Mouse (Mus musculus) ovary, postnatal 36 days (tissue): Measurements from ENCODE around the gene Ros1.

Experiments
- DNase-seq: peaks from one replicate; pipeline ENCODE4 v3.0.0; 2022; ENCODE audit warnings: low spot score, mixed read lengths

Ros1 gene

DNA sequence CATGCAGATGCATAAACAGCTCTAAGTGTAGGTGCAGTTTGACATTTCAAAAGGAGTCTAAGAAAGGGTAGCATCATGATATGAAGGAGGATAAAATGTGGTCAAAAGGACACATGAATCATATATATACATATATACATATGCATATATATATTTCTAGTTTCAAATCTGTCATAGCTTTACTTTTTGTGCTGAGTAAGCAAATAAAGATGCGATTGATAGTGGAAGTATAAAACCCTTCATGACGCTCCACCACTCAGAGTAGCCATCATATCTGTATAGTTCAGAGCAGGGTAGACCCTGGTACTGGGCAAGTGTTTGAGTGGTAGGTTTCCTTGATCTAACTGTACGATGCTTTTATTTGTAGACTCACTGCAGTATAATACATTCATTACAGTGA, 35.3 kb downstream of the Ros1 start:
- no peak for DNase-seq

DNA sequence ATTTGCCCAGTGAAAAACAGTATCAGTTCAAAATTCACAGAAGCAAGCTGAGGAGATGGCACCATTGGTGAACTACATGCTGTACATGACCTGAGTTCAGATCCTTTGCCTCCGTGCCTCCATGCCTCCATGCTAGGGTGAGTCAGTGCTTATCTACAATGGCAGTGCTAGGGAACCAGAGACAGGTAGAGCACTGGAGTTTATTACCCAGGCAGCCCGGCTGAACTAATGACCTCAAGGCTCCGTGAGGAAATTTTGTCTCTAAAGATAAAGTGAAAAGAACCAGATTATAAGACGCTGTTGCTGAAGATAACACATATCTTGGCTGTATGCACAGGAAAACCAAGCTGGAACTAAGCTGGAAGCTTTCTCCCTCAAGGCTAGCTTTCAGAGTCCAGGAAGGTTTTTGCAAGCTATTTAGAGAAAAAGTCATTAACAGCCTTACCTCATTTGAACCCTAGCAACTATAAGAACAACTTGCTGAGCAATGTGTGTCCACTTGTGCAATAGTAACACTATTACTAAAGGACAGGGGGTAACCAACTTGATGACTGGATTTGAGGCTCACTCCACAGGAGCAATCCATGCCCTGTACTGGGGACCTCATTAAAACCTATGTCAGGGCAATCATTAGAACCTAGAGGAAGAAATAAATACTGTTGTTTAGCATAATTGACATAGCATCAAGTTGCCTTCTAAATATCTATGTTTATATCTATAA, 61.5 kb downstream of the Ros1 start:
- no peak for DNase-seq

DNA sequence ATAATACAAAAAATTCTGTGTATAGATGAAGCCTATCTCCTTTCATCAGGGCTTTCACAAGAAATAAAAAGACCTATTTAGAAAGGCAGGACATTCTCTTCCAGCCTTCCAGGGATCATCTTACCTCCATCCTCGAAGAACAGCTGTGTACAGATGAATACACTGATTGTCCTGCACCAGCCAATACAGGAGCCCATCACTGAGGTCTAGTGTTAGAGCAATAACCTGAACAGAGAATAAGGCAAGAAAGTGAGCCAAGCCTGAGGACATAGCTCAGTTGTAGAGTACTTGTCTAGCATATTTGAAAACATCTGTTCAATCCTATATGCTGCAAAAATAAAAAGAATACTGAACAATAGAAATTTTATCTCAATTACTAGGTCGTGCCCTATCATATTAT, 64.3 kb downstream of the Ros1 start:
- DNase-seq, result no peak

DNA sequence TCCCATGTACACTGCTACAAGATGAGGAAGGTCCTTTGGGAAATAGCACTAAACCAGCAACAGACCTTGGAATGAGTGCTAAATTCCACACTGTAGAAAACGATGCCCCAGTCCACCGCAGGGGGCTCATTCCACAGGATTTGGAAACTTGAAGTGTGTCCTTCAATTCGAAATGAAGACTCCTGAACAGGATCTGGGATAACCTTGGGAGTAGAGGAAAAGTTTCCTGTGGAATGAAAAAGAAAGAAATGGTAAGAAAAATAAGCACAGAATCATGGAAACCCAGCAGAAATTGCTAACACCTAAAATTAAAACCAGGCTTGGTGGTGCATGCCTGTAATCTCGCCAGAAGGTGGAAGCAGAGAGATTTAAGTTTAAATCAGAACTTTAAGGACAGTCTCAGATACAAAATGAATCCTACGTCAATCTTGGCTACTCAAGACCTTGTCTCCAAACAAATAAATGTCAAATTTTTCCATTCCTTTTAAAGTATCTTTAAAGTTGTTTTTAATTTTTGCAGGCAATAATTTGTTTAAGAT, 66.1 kb downstream of the Ros1 start:
- no peak for DNase-seq

DNA sequence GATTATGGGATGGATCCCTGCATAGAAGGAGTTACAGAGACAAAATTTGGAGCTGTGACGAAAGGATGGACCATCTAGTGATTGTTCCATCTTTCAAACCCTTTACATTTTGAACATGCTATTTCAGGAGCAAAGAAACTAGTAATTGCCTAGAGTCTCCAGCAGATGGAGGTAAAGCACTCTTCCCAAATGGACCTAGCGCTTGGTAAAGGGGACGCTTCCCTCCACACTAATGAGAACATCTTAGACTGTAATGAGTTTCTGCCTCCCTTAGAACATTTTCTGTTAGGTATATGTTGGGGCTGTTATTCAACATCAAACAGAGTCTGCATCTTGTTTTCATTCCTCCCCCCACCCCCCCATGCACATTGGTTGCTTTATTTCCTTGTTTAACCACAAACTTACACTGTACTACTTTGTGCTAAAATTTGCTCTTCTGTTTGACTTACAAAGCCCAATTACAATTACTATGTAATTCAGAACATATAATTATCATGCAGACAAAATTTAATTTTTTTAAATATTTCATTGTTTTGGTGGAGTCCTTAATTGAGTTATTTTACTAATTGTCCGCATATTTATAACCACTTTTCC, 88.8 kb downstream of the Ros1 start:
- DNase-seq, result no peak

DNA sequence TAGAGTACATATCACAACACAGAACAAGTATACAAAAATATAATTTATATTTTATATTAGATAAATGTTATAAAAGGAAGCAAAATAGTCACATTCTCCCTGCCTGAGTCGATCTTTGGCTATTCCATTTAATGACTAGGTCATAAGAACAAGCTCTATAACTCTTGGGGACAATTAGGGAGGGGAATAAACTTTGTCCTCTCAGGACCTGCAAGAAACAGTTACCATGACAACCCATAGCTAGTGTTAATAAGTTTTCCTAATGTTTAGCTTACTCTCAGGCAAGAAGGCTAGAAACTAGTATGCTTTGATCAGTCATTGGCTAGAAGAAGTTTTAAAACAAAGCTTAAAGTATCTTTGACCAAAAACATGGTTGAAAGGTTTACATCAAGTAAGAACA, 93.8 kb downstream of the Ros1 start:
- no peak for DNase-seq

DNA sequence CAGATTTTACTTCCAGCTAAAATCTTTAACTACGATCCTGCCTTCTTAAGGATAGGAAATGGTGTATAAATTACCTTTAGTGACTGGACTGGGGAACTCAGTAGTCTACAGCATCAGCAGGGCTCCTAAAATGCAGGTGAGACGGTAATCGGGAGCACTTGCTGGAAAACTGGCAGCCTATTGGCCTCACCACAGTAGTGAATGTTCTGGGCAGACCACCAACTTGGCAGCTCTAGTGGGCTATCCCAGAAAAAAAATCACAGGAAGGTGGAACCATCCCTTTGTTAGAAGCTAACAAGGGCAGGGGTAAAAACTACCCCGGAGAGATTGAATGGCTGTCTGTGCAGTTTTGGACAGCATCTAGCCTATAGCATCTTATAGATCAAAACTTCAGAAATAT, 102.9 kb downstream of the Ros1 start:
- DNase-seq, result no peak

DNA sequence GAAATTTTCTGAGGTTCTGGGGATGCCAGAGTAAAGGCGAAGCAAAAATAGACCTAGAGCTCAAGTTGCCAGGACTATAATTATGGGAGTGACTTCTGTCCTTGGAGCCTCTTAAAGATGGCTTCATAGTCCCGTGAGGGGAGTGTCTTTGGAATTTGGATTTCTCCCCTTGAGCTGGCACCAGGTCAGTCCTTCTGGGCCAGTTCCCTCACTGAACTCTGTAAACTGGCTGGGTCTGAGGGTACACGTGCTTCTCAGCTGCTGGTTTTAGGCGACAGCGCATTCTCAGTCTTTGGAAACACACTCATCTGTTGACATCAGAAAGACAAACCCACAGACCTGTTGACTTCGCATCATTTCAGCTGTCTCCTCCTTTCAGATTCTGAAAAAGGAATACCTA, 108.4 kb downstream of the Ros1 start:
- DNase-seq, result no peak

DNA sequence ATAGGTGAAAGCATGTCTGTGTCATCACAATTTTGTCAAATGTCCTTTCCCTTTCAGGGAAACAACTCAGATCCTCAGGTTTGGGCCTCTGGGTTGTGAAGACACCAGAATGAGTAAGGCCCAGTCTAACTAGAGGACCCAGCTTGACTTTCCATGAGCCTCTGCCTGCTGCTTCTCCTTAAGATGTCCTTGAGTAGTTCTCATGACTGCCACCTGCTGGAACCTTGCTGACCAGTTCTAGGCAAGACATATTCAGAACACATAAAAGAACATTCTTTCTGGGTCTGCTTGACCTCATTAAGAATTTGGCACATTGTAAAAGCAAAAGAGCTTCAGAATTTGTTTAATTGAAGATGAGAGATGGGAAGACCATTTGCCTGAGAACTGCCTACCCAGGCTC, 122.6 kb downstream of the Ros1 start:
- DNase-seq, result peak; percentile 6

DNA sequence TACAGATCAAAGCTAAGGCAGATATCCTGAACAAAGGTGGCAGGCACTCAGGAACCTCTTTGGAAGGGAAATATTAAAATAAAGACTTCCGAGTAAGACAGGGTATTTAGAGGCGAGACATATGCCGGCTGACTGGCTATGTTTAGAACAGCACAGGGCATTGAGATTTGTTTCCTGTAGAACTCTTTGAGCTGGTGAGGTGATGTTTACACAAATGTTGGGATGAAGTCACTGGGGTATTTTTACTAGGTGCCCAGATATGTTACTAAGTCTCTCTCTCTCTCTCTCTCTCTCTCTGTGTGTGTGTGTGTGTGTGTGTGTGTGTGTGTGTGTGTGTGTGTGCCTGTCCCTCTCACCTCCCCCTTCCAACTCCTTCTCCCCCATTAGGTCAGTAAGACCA, 146.8 kb downstream of the Ros1 start:
- no peak for DNase-seq

DNA sequence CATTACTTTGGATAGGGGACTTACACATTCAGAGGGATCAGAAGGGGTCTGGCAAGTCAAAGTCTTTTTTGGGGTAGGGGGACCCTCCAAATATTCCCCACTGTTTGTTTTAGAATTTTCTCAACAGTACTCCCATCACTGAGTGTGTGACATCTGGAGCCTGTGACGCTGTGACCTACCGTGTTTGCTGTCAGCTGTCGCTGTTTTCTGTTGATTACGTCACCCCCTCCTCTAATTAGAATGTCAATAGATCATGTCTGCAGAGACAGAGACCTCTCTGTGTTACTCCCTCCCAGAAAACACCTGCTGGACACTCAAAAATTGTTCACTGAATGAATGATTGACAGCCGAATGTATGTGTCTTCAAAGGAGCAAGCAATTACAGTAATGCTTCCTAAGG, 152.0 kb downstream of the Ros1 start:
- DNase-seq, result no peak

DNA sequence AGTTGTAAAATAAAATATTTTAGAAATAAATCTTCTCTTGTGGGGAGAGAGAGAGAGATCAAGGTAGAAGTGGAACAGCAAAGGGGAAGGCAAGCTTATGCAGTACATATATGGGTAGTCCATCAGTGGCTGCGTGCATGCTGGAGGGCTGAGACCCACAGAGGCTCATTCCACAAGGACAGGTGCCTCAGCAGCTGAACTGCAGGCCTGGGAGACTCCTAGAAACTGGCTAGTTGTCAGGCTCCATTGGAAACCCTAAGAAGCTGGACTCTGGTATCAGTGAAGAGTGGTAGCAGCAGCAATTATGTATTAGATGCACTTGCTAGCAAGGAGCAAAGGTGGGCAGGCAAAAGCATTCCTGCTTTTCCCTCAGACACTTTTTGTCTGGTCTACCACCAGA, 155.7 kb downstream of the Ros1 start:
- DNase-seq, result no peak

DNA sequence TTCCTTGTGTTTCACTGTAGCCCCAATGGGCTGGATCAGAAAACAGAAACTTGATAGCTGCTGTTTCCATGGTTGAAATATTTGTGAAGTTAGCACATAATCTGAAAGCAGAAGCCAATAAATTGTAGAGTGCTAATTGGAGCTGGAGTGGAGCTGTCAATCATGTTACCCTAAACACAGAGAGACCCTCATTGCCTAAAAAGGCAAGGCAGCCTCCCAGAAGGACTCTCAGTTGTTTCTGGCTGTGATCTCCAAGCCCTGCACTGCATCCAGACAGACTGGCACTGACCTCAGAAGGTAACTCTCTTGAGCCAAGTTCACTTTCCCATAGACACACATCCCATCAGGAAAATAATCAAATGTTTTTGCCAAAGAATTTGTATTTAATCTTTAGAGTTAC, 161.3 kb downstream of the Ros1 start:
- no peak for DNase-seq

DNA sequence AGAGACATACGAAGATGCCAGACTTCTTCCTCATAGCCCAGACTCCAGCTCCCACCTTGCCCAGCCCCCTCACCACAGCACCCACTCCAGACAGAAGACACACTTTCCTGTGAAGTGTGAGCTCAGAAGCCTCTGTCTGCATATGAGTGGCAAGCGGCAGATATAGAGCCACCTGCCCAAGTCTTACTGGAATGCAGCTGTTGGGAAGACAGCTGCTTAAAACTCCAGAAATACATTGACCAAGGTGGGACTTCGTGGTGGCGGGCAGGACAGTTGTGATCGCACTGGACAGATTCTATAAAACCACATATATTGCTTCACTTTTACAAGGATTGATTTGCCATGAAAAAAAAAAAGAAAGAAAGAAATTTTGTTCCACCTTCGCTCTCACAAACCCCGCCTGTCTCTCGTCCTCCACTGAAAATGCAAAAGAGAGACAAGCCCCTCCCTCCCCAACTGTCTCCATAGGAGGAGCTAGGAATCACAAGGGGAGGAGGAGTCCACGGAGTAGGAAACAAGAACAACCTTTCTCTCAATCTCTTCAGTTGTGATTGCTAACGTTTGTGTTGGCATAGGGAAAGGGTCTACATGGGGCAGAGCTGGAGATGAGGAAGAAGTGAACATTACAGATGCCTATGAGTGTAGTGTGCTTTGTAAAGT, 165.5 kb downstream of the Ros1 start:
- no peak for DNase-seq

DNA sequence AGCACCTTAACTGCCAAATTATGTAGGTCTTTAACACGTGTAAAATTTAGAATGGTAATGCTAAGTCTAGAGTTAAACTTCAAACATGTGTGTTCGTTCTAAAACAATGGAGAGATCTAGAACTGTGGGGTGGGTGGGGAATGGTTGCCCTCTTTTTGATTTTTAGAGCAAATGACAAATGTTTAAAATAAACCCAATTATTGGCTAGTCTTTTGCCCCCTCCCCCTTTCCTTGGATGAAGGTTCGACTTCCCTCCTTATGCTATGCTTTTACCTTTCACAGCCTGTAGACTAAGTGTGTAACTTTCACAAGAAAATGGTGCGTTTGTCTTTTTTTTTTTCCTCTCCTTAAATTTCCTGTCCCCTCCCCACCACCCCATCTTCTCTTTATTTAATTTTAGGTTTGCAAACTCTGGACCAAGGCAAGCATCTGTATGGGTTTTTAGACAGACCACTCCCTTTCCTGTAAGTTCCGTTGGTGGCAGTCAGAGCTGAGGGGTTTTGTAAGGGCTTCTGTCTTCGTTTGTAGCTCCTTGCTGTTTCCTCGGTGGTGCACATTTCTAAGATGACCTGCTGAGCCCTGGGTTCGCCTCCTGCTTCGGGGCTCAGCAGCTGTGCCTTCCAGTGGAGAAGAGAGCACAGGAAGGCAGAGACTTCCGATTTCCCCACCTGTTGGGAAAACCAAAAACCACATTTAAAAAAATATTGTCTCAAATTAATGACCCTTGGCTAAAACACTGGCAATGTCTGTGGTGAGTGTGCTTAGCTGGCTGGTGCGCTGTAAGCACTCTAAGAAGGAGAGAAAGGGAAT, 166.3 kb downstream of the Ros1 start:
- no peak for DNase-seq

DNA sequence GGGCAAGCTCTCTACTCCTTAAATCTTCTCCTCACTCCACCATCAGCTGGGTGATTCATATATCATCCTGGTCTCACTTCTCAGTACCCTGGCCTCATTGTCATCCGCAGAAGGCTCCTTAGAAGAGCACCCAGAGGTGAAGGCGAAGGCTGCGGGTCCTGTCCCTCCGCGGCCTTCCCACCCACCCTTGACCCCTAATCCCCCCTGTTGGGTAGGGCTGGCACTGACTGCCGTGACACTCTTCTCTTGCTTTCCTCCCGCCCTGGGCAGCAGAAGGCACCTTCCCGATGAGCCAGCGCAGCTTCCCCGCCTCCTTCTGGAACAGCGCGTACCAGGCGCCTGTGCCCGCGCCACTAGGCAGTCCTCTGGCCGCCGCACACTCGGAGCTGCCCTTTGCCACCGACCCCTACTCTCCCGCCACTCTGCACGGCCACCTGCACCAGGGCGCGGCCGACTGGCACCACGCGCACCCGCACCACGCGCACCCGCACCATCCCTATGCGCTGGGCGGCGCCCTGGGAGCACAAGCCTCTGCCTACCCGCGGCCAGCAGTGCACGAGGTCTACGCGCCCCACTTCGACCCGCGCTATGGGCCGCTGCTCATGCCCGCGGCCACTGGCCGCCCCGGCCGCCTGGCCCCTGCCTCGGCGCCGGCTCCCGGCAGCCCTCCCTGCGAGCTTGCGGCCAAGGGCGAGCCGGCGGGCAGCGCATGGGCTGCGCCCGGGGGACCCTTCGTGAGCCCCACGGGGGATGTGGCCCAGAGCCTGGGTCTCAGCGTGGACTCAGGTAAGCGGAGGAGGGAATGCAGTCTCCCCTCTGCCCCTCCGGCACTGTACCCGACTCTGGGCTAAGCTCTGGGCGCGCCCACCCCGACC, 167.6 kb downstream of the Ros1 start:
- DNase-seq, result no peak

DNA sequence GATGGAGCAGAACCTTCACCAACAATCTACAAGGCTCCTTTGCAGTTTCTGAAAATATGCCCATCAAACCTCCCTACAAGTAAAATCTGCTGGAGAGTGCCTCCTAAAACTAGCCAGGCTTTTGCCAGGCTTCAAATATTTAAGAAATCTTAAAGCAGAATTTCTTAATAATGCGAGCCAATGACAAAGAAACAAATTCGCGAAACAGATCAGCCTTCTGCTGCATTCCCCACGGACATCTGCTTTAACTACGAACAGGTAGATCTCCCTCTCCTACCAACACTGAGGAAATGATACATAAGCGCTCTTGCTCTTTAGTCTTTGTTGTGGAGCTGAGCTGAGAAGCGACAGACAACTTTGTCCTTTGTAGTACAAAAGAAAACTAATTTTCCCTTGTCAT, 169.2 kb downstream of the Ros1 start:
- DNase-seq, result no peak

DNA sequence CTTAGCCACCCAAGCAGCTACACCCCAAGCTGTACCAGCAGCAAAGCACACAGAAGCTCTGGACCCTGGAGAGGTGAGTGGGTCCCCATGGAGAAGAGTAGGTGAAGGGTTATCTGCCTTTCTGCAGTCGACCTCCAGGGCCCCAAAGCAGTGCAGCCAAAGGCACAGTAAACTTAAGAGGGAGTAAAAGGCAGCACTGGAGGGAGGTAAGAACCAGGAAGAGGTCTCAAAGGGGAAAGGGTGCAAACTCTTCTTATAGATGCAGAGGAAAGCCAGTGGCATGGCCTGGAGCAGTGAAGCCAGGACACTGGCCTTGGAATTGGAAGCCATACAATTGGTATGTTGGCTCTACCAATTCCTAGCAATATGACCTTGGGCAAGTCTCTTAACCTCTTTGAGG, 169.8 kb downstream of the Ros1 start:
- DNase-seq, result no peak

DNA sequence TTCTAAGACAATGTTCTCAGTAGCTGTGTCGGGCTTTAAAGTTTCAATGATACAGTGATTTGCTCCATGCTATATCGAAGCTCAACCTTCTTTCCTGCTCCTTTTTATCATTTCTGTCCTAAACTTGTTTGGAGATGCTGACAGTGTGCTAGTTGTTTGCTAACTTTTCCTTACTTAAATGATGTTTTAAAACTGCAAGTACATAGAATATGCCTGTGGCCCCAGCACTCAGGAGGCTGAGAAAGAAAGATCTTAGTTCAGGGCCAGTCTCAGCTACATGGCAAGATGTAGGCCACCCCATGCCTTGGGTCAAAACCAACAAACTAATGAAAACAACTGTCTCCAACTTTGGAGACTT, 171.0 kb downstream of the Ros1 start:
- no peak for DNase-seq

DNA sequence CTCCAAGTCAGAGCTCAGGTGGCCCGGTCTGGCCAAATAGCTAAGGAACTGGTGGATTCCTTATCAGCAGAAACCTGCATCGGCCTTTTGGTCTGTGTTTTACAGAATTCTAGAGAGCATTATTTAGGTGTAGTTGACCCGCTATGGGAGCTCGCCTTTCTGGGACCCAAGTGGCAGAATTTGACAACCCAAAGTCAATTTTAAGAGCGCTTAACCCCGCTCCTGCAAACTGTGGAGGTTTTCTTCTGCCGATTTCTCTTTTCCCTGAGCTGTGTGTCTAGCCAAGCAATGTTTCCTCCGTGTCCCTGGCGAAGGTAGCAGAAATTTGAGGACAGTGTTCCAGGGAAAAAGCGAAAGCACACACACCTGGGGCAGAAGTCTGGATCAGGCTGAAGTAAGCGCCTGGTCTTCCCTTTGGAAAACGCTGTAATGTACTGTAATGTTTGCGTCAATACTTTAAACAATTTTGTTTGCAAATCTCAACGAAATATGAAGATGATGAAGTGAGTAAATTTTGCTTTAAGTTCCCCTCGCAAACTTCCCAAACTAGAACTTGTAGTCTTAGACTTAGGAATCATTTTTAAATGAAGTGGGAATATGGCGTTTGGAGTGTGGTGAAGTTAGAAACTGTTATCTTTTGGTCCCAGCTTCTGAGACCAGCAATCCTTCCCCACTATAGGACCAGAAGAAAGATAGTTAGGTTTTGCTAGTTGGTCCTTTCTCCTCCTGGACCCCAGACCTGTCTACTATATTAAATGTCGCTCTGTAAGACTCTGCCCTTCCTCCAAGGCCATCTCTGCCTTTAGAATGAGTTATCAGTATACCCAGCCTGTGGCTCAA, 171.6 kb downstream of the Ros1 start:
- no peak for DNase-seq
